ENCODE assay signal across 16 mouse cellular contexts in the genomic region with DNA sequence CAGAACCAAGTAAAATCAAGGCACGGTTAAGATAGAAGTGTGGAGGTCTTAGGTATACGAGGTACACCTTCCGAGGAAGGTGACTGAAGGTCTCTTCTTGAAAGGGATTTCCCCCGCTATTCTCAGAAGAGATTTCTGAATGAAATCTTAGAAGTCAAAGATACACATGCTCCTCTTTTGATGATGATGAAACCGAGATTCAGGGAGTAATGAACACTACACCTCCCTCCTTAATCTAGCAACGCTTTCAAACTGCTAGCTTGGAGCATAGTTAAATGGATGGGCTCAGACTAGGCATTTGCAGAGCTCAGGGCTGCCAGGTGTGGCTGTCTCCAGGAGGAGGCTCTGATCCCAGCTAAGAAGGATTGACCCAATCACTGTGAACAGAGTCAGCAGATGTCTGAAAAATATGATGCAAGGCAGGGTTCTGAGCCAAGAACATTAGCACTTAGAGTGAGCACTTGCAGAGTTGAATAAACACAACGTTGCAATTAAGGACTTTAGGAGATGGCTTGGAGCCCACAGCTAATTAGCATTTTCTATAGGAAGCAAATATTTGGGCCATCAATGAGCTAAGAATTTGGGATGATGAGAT. TPM values are rescaled to one million over a fixed set of nuclear protein-coding genes. Genes with fewer than 3 reads are reported as not detected.
A peak's percentile ranks its signal among the peaks of the same experiment; 100 is the strongest.
DNase-seq lines count a peak whose midpoint lies in the region; ATAC-seq and TF ChIP-seq lines count a peak whose summit lies in the region.
"Had no signal": no experiment of that assay in that cellular context is flagged by ENCODE, and none has a peak within 500 bp of the region (broad histone marks: within the 10 kb centered on the region; RNA-seq: fewer than 3 reads in every experiment).

No protein-coding gene starts in this region.

- ATAC-seq in CD4-positive, CD25-positive, alpha-beta regulatory T cell, adult 4 months: no peak
- no peak for ATAC-seq in hindbrain, postnatal 0 days
- no peak for ATAC-seq in hindbrain, embryonic 14.5 days (ENCODE audit: low FRiP score)
- peak; percentile 20 for ATAC-seq in lung, postnatal 0 days

- no peak overlapping the region for H3K4me2 ChIP-seq in hindbrain, postnatal 0 days (ENCODE audit: low read depth, low read length)
- H3K4me2 ChIP-seq in hindbrain, embryonic 14.5 days (replicated peaks): no peak overlapping the region
- no peak overlapping the region for H3K4me2 ChIP-seq in lung, postnatal 0 days (replicated peaks; ENCODE audit: low read depth, low read length)
- H3K4me2 ChIP-seq: hindbrain, embryonic 12.5 days had no signal

- no peak overlapping the region for H3K9ac ChIP-seq in hindbrain, postnatal 0 days (replicated peaks; ENCODE audit: low read length)
- H3K9ac ChIP-seq in hindbrain, embryonic 14.5 days: no peak overlapping the region
- no peak overlapping the region for H3K9ac ChIP-seq in lung, postnatal 0 days (replicated peaks; ENCODE audit: low read depth)
- H3K9ac ChIP-seq: hindbrain, embryonic 12.5 days; liver, embryonic 14.5 days had no signal

- peak; percentile 76 for TF ChIP-seq EP300 in lung, postnatal 0 days (IDR thresholded peaks at IDR 0.05)

- H3K36me3 ChIP-seq in hindbrain, postnatal 0 days (ENCODE audit: insufficient read depth, low read length): no peaks in the 10 kb centered on the region
- no peaks in the 10 kb centered on the region for H3K36me3 ChIP-seq in hindbrain, embryonic 14.5 days (replicated peaks; ENCODE audit: control insufficient read depth, insufficient read depth)
- no peaks in the 10 kb centered on the region for H3K36me3 ChIP-seq in lung, postnatal 0 days (ENCODE audit: insufficient read depth, low read length)
- H3K36me3 ChIP-seq: hindbrain, embryonic 12.5 days had no signal

- no peaks in the 10 kb centered on the region for H3K9me3 ChIP-seq in hindbrain, postnatal 0 days (ENCODE audit: low read length)
- H3K9me3 ChIP-seq in hindbrain, embryonic 14.5 days (ENCODE audit: control insufficient read depth, low read length): no peaks in the 10 kb centered on the region
- H3K9me3 ChIP-seq in lung, postnatal 0 days (ENCODE audit: low read length): no peaks in the 10 kb centered on the region
- H3K9me3 ChIP-seq: hindbrain, embryonic 12.5 days had no signal

- no peak overlapping the region for H3K4me3 ChIP-seq in hindbrain, postnatal 0 days (ENCODE audit: low read length)
- no peak overlapping the region for H3K4me3 ChIP-seq in hindbrain, embryonic 14.5 days (replicated peaks; ENCODE audit: low read length)
- H3K4me3 ChIP-seq in lung, postnatal 0 days (ENCODE audit: low read depth, low read length): no peak overlapping the region
- H3K4me3 ChIP-seq: hindbrain, embryonic 12.5 days had no signal

- no peak for TF ChIP-seq CTCF in hindbrain, postnatal 0 days (IDR thresholded peaks at IDR 0.05; ENCODE audit: low read depth)
- TF ChIP-seq CTCF in lung, postnatal 0 days (IDR thresholded peaks at IDR 0.05): peak; percentile 41

- H3K27me3 ChIP-seq in hindbrain, postnatal 0 days (ENCODE audit: insufficient read depth, low read length): no peaks in the 10 kb centered on the region
- H3K27me3 ChIP-seq in hindbrain, embryonic 14.5 days (ENCODE audit: control insufficient read depth, insufficient read depth, low read length): no peaks in the 10 kb centered on the region
- no peaks in the 10 kb centered on the region for H3K27me3 ChIP-seq in lung, postnatal 0 days (replicated peaks; ENCODE audit: insufficient read depth, low read length)
- H3K27me3 ChIP-seq: hindbrain, embryonic 12.5 days had no signal

- no peak overlapping the region for H3K27ac ChIP-seq in hindbrain, postnatal 0 days
- no peak overlapping the region for H3K27ac ChIP-seq in hindbrain, embryonic 14.5 days
- no peak overlapping the region for H3K27ac ChIP-seq in lung, postnatal 0 days (ENCODE audit: low read length)
- H3K27ac ChIP-seq: hindbrain, embryonic 12.5 days; liver, embryonic 14.5 days had no signal

- H3K4me1 ChIP-seq in hindbrain, postnatal 0 days (ENCODE audit: insufficient read depth, low read length): peaks cover 10% of the 10 kb centered on the region
- H3K4me1 ChIP-seq in hindbrain, embryonic 14.5 days (replicated peaks; ENCODE audit: control insufficient read depth, insufficient read depth, low read length): peaks cover 26% of the 10 kb centered on the region
- H3K4me1 ChIP-seq in lung, postnatal 0 days (ENCODE audit: insufficient read depth, low read depth, low read length): peaks cover 17% of the 10 kb centered on the region; the same call in 1 of the 2 replicates

- WGBS in hindbrain, postnatal 0 days: 74% methylated on average over 7 of the region's 7 CpGs
- WGBS in hindbrain, embryonic 14.5 days: 79% methylated on average over 7 of the region's 7 CpGs
- WGBS in lung, postnatal 0 days: 68% methylated on average over 7 of the region's 7 CpGs

- DNase-seq in CD4-positive, CD25-positive, alpha-beta regulatory T cell, adult 2 months (ENCODE audit: low read depth, low spot score): peak; percentile 50
- DNase-seq in hindbrain, postnatal 0 days (ENCODE audit: low spot score): peak; percentile 59
- no peak for DNase-seq in hindbrain, embryonic 14.5 days (ENCODE audit: low spot score)
- DNase-seq in CD4-positive helper T cell, adult 2 months (ENCODE audit: low read depth, low spot score): peak; percentile 37
- DNase-seq in lung, postnatal 0 days (ENCODE audit: low spot score): peak; percentile 85
- no peak for DNase-seq in urinary bladder, postnatal 14 days (ENCODE audit: low spot score)
- DNase-seq in right cerebral cortex, adult 18-20 months: no peak
- DNase-seq: adrenal gland, postnatal 10 days; cerebellum, adult 9-10 months; left cerebral cortex, postnatal 4 days; midbrain, embryonic 14.5 days; spleen, adult 18-20 months; thymus, postnatal 25 days had no signal

RNA-seq across cellular contexts. Expression of a gene that starts 2.5 kb away (rescaled TPM):
- polyA plus RNA-seq in CD4-positive, CD25-positive, alpha-beta regulatory T cell, adult 4 months (2017; shearing (Covaris generic)): 1 to 10 TPM; 8.7 to 9.2 TPM
- total RNA-seq in hindbrain, postnatal 0 days (2014; rRNA removed): 244 and 264 TPM in 2 replicates
- 66.3 and 66.4 TPM in 2 replicates for polyA plus RNA-seq in hindbrain, postnatal 0 days (2015; fragmentation: Nextera tagmentation; extraction: Ambion mirVana)
- polyA plus RNA-seq in hindbrain, embryonic 14.5 days (2014; fragmentation: Nextera tagmentation; extraction: Ambion mirVana): 105 and 112 TPM in 2 replicates
- polyA plus RNA-seq in lung, postnatal 0 days (2015; fragmentation: Nextera tagmentation; extraction: Ambion mirVana): 123 and 136 TPM in 2 replicates

Comparison
In these comparisons a context has a peak if more than half of its experiments do, and no peak if none do; other contexts are left out.
1. DNase-seq: peak in CD4-positive, CD25-positive, alpha-beta regulatory T cell, adult 2 months (single experiment), hindbrain, postnatal 0 days (single experiment), CD4-positive helper T cell, adult 2 months (single experiment) and lung, postnatal 0 days (single experiment); none in hindbrain, embryonic 14.5 days (single experiment), urinary bladder, postnatal 14 days (single experiment) and right cerebral cortex, adult 18-20 months (single experiment).